Mouse (Mus musculus): Measurements from ENCODE around the gene Adprh.
A peak's percentile ranks its signal among the peaks of the same experiment; 100 is the strongest.
"Not testable (repeated sequence)": the region's sequence is repeated elsewhere in the genome, so short reads cannot be mapped to it uniquely, and the experiment has no call there.

Gene Adprh

DNA sequence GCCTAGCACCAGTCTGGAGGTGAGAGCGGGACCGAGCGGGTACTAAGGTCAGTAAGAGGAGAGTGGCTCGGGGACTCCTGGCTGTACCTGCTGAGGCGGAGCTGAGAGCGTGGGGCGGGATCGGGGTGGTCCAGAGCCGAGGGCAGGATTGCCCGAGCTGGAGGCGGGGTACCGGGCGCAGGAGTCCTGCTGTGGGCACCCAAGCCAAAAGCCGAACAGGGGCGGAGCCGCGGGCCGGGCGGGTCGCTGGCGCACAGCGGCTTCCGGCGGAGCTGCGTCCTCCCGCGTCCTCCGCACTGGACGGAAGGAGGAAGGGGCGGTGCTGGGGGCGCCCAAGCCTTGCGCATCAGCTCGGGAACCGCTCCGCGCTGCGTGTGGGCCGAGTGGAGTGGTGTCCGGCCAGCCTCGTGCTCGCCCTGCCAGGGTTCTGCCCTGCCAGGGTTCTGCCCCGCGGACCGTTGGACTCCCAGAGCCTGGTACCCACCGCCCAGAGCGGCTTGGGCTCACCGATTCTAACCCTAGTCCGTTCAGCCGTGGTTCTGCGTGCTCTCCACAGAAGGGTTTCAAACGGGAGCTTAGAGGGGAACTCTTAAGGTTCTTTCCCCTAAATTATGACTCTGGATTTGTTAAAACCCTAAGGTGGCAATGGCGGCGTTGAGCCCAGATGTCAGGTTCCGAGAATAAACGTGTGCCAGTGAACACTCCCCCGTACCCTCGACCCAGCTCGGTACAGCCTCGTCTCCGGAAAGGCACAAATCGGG lies at the start of gene Adprh:
Gene Adprh (minus strand): TSS at position 262 of the 761 bp plus-strand sequence.
- DNase-seq: peak; percentile 94

DNA sequence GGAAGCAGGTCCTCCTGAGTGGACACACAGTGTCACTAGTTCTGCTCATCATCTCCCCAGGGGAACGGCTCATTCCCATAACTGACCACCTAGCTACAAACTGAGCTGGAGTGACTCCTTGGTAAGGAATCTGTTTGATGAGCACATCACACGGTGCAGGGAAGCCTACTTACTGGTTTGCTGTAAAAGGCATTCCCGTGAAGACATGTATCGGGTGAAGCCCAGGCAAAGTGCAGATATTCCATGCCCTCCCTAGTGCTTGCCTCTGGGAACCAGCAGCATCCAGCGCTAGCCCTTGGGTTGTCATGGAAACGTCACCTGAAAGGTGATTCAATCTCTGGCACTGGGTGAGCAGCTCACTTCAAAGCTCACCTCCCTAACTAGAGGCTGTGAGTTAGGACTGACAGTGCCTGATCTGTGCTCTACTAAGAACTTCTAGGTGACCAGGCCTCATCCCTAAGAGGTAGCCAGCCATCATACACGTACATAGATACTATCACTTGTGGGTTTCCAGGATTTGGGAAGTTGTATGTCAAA lies 44.2 kb upstream of the Adprh start:
- DNase-seq: no peak

DNA sequence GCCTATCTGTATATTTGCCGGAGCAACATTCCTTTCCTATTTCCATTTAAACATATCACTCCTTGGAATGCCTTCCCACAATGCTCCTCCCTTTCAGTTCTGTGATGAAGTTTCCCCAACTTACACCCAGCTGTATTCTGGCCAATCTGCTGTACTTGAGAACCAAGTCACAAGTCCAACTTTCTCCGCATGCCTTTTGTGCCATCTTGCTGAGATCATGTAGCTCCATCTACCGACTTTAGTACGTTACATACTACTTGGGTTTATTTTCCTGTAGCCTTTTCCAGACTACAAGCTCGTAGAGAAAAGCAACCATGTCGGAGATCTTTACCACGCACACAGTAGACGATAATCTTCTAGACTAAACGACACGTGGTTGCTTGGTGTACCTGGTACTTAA lies 41.4 kb upstream of the Adprh start:
- DNase-seq: no peak

DNA sequence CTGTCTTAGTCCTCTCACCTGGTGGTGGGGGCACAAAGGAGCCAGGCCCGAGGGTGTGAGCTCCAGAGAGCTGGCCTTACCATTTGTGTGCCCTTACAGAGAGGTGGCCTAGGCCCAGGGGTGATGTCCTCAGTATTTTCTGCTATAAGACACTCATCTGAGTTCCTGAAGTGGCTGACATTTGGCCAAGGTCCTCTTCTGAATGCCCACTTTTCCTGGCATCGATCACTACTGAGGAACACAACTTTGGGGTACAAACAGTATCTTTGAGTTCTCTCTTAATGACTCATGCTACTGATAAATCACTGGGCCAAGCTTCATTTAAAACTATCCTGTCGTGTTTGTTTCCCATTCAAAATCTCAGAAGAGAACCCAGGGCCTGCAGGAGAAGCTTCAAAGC lies 40.0 kb upstream of the Adprh start:
- DNase-seq: no peak

DNA sequence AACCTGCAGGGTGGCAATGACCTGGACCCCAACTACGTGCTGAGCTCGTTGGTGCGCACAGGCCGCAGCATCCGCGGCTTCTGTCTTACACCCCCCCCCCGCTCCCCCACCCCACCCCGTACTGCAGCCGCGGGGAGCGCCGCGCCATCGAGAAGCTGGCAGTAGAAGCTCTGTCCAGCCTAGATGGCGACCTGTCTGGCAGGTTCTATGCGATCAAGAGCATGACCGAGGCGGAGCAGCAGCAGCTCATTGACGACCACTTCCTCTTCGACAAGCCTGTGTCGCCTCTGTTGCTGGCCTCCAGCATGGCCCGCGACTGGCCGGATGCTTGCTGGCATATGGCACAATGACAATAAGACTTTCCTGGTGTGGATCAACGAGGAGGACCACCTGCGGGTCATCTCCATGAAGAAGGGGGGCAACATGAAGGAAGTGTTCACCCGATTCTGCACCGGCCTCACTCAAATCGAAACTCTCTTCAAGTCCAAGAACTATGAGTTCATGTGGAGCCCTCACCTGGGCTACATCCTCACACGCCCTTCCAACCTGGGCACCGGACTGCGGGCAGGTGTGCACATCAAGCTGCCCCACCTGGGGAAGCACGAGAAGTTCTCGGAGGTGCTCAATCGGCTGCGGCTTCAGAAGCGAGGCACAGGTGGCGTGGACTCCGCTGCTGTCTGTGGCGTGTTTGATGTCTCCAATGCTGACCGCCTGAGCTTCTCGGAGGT lies 31.2 kb upstream of the Adprh start:
- DNase-seq: no peak

DNA sequence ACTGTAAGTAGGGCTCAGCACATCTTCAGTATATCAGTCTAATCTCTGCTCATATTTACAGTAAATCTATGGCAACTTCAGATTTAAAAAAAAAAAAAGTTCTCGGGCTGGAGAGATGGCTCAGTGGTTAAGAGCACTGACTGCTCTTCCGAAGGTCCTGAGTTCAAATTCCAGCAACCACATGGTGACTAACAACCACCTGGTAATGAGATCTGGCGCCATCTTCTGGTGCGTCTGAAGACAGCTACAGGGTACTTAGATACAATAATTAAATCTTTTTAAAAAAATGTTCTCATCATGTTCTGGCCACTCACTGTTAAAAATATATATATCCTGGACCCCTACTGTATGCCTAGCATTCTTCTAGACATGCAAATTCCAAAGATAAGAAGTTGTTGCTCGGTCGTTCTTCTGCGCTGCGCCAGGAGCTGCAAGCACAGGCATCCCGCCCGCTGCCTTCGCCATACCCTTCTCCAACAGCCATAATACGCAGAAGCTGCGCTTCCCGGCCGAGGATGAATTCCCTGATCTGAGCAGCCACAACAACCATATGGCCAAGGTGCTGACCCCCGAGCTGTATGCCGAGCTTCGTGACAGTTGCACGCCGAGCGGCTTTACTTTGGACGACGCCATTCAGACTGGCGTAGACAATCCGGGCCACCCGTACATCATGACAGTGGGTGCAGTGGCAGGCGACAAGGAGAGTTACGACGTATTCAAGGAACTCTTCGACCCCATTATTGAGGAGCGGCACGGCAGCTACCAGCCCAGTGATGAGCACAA lies 30.5 kb upstream of the Adprh start:
- no peak for DNase-seq

DNA sequence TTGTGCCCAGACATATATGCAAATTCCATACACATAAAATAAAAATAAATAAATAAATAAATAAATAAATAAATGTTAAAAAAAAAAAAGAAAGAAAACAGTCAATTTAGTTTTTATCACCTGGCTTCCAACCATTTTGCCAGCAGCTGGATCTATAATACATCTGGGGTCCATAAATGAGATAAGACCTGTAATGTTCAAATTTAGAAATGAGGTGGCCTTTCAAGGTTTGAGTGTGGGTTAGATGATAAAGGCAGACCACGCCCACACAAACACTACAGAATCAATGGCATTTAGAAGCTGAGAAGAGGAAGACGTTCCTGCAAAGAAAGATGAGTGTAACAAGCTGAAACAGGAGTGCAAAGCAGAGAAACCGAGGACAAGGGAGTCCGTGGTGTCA lies 28.8 kb upstream of the Adprh start:
- no peak for DNase-seq

DNA sequence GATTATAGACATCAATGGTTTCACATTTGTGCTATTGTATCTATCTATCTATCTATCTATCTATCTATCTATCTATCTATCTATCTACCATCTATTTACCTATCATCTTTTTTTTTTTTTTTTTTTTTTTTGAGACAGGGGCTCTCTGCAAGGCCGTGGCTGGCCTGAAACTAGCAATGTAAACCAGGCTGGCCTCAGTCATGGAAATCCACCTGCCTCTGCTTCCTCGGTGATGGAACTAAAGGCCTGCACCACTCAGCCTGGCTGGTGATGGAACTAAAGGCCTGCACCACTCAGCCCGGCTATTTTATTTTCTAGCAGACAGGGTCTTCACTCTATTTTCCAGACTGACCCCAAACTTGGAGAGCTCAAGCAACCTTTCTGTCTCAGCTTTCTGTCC lies 25.8 kb upstream of the Adprh start:
- no peak for DNase-seq

DNA sequence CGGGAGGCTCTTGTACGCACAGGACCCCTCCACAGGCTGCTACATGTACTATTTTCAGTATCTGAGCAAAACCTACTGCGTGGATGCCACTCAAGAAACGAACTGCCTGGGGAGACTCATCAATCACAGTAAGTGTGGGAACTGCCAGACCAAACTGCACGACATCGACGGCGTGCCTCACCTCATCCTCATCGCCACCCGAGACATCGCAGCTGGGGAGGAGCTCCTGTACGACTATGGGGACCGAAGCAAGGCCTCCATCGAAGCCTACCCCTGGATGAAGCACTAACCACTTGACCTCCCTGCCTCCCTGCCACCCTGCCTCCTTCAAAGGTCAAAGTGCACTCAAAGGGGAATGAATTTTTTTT lies 24.7 kb upstream of the Adprh start:
- DNase-seq: not testable (repeated sequence)

DNA sequence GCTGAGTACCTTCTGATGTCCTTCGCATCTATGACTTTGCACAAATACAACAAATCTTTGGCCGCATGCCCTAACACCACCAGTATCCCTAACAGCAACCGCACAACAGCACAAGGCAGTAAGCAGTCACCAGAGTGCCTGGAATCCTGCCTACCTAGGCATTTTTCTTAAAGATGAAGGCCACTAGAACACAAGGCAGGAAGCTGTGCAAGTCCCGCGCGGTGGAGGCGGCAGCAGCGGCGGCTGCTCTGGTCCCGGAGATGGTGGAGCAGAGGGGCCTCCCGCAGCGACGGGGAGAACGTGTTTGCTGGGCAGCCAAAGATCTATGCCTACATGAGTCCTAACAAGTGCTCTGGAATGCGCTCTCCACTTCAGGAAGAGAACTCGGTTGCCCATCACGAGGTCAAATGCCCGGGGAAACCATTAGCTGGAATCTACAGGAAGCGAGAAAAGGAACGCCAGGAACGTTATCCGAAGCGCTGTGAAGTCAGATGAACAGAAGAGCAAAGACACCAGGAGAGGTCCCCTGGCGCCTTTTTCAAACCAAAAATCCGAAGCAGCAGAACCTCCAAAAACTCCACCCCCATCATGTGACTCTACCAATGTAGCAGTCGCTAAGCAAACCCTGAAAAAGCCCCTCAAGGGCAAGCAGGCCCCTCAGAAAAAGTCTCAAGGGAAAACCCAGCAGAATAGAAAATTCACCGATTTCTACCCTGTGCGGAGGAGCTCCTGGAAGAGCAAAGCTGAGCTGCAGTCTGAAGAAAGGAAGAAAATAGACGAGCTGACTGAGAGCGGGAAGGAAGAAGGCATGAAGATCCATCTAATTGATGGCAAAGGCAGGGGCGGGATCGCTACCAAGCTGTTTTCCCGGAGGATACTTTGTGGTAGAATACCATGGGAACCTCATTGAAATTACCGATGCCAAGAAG lies 24.1 kb upstream of the Adprh start:
- peak; percentile 23 for DNase-seq

DNA sequence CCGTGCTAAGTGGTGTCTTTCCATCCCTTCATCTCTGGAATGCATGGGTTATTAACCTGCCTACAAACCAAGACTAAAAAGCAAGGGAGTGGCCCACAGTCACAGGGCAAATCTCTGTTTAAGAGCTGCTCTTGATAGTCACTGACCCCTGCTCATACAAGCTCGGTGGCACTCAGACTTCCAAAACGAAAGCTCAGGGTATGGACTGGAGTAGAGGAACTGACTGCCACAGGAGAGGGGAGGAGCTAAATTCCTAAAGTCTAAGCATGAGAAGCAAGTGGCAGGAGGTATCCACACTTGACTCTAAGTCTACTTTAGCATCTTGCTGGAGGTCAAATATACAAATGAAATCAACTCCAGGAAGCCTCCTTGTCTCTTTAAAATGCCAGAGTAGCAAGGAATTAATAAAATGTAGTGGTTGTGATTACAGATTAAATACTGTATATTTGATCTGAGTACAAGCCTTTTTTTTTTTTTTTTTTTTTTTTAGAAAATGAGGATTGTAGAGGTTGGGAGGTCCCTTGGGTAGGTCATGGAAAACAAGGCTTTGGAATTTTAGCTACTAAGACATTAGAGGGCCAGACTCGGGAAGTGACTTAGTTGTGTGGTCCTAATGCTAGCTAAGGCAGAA lies 23.3 kb upstream of the Adprh start:
- DNase-seq: no peak

DNA sequence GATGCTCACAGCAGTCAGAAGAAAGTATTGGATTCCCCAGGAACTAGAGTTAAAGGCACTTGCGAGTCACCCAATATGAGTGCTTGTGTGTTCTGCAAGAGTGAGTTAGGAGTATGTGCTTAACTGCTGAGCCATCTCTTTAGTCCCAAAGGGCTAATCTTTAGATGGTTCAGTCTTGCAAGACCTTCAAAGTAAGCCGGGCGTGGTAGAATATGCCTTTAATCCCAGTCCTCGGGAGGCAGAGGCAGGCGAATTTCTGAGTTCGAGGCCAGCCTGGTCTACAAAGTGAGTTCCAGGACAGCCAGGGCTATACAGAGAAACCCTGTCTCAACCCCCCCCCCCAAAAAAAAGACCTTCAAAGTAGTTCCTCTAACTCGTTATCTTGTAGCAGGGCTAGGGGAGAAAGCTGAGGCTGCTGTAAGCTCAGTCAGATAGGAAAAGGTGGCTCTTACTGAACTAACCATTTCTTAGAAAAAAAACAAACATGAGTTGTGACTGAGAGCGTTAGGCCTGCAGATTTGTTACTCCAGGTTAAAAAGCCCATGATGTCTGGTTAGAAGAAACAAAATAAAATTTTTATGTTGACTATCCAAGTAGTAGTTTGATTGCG lies 22.3 kb upstream of the Adprh start:
- DNase-seq: no peak

DNA sequence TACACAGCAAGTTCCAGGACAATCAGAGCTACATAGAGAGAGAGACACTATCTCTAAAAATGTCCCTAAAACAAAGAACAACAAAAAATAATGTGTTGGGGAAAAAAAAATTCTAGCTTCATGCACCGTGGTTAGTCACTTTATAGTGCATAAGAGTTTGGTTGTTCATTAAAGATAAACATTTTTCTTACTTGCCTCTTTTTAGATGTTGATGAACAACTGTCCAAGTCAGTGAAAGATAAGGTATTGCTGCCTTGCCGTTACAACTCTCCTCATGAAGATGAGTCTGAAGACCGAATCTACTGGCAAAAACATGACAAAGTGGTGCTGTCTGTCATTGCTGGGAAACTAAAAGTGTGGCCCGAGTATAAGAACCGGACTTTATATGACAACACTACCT lies 21.2 kb upstream of the Adprh start:
- no peak for DNase-seq

DNA sequence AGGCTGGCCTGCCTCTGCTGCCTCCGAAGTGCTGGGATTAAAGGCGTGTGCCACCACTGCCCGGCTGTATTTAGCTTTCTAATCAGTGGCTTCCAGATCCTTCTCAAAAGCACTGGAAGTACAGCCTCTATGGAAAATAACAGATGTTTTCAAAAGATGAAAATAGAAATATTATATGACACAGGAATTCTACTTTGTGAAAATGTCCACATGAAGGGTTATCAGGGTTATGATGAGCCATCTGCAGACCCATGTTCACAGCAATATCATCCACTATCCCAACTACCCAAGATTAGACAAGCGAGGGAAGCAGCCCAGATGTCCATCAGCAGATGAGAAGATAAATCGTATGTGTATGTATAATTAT lies 20.0 kb upstream of the Adprh start:
- no peak for DNase-seq

DNA sequence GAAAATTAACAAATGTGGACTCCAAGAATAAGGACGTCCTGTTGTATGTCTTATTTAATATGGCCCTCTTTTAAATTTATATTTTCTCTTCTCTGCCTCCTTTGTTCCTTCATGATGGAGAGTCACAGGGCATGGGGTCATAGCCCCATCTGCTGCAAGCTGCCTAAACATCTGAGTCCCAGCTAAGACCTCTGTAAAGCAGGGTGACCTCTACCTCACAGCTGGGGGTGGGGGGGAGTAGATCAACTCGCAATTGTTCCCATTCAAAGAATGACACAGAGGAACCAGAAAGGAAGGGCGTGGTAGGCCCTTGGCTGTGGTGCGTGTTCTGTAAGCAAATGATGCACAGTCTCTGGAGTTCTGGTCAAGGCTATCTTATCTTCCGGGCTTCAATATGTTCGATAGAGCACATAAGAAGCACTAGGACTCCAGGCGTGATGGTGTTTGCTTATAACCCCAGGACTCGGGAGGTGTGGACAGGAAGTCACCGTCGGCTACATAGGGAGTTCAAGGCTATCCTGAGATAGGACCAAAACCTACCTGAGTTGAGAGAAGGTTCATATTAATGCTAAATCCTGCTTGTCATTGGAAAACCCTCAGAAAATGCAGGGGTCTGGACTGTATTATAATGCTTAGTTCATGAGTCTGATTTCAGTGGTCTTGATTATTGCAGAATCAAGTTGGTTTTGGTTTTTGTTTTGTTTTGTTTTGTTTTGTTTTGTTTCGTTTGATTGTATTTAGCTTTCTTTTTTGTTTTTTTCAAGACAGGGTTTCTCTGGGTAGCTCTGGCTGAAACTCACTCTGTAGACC lies 19.4 kb upstream of the Adprh start:
- DNase-seq: no peak

DNA sequence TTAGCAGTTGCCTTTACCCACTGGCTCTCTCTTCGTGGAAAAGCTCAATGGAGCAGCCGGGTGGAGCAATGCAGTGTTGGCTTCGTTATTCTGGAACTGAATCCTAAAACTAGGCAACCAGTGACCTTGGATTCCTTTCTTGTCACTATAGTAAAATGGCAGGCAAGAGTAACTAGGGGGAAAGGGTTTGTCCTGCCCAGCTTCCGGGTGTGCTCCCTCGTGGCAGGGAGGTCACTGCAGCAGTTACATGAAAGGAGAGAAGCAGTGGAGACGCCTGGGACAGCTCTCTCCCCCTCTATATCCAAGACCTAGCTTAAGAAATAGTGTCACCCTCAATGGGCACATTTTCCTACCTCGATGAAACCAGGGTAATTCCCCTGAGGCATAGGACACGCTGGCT lies 16.9 kb upstream of the Adprh start:
- no peak for DNase-seq

DNA sequence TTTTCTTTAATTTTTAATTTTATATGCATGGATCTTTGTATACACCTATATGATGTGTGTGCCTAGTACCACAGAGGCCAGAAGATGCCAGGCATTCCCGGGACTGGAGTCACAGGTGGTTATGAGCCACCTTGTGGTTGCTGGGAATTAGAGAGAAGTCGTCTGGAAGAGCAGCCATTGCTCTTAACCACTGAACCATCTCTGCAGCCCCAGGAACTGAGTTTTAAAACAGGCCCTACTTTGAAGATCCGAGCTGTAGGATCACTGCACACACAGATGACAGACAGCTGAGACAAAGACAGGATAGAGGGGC lies 16.2 kb upstream of the Adprh start:
- no peak for DNase-seq

DNA sequence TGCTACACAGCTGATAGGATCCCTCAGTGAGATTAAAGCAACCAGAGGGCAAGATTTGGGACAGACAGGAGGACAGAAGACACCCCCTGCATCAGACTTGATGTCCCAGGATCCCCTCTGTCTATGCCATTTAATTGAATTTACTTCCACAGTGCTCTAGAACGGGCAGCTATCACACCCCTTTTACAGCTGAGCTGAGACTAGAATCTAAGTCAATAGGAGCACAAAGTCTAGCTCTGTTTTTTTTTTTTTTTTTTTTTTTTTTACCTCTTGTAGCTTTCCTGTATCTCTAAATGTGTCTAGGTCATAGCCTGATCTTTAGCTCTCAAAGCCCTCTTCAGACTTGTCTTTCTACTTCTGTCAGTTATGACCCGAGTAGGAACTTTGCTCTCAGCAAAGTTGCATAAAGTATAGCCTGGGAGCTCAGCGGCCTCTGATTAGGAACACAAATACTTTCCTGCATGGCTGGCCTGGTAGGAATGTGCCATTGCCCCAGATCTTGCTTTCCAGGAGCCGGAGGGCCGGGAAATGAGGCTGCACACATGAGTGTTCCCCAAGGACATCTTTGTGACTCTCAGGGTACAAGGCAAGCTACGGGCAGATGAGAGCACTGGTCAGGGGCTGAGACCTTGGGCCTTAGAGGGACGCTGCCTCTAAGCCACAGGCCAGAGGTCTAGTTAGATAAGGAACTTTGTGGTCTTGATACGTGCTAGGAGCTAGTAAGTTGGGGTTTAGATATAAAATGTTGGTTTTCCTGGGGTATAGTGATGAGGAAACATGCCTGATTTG lies 15.6 kb upstream of the Adprh start:
- DNase-seq: no peak

DNA sequence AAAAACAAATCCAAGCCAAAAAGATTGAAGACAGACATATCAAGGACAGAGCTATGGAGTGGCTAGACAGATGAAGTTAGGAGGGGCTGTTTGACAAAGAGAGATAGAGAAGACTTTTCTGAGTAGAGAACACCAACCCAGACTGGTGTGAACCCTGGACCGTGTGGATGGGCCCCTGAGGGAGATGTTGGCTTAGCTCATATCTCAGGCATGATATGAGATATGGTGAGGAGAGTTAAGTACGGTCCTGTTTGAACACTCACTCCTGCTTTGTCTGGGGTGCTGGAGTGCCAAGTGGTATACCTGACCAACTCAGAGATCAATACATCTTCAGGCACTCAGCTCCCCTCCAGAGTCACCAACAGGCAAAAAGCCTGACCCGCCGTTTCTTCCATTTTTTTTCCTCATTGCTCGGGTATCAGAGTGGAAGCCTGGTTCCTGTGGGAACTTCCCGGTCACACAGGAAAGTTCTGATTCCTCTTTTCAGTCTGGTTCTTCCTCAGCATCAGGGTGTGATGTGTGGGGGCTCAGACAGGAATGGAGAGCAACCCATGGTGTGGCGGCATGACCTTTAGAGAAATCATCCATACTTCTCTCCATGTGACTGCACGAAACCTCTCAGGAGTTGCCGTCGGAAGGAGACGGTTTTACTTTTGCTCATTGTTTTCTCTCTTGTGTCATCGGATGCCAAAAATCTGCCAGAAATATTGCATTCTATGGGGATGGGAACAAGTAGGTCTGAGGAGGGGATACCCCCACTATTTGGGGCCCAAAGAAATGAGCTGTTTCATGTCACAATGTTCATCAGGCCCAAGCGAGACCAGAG lies 14.8 kb upstream of the Adprh start:
- DNase-seq: no peak

Measured in right cerebral cortex, adult 18-20 months (tissue).